In genomic region chr14:54233559-54234143, GRCm38 (mm10) we compare ENCODE assay signal across 10 mouse cellular contexts. TPM values are rescaled to one million over a fixed set of nuclear protein-coding genes. Genes with fewer than 3 reads are reported as not detected.
DNase-seq lines count a peak whose midpoint lies in the region; ATAC-seq and TF ChIP-seq lines count a peak whose summit lies in the region.
"Had no signal": no experiment of that assay in that cellular context is flagged by ENCODE, and none has a peak within 500 bp of the region (broad histone marks: within the 10 kb centered on the region; RNA-seq: fewer than 3 reads in every experiment).

No protein-coding gene starts in this region.

- no peak overlapping the region for H3K4me3 ChIP-seq in midbrain, embryonic 10.5 days
- no peak overlapping the region for H3K4me3 ChIP-seq in midbrain, postnatal 0 days (ENCODE audit: low read depth, low read length)
- no peak overlapping the region for H3K4me3 ChIP-seq in heart, postnatal 0 days (ENCODE audit: low read depth, low read length)
- H3K4me3 ChIP-seq in neural tube, embryonic 15.5 days (replicated peaks): no peak overlapping the region

- ATAC-seq in frontal cortex, adult (ENCODE audit: low TSS enrichment): peak; percentile 36
- no peak for ATAC-seq in midbrain, postnatal 0 days (ENCODE audit: low FRiP score)
- no peak; the same call in 1 of the 2 replicates for ATAC-seq in heart, postnatal 0 days (ENCODE audit: insufficient read depth, low read depth)
- ATAC-seq in neural tube, embryonic 15.5 days (ENCODE audit: low FRiP score): no peak

- peaks cover 24% of the 10 kb centered on the region for H3K36me3 ChIP-seq in midbrain, embryonic 10.5 days
- H3K36me3 ChIP-seq in midbrain, postnatal 0 days (ENCODE audit: insufficient read depth, low read length): peaks cover 4% of the 10 kb centered on the region; the same call in 1 of the 2 replicates
- peaks cover 4% of the 10 kb centered on the region; the same call in 1 of the 2 replicates for H3K36me3 ChIP-seq in heart, postnatal 0 days (replicated peaks; ENCODE audit: control insufficient read depth, insufficient read depth, low read length)
- H3K36me3 ChIP-seq in neural tube, embryonic 15.5 days: peaks cover 10% of the 10 kb centered on the region

- H3K27ac ChIP-seq in midbrain, embryonic 10.5 days (replicated peaks): 0 out of 2 replicates have a peak overlapping the region, but pooled peaks have one; percentile 19
- no peak overlapping the region for H3K27ac ChIP-seq in midbrain, postnatal 0 days (ENCODE audit: low read depth, low read length)
- H3K27ac ChIP-seq in heart, postnatal 0 days (ENCODE audit: low read depth): peak overlapping the region; percentile 82
- H3K27ac ChIP-seq in neural tube, embryonic 15.5 days (replicated peaks): peak overlapping the region; percentile 72

- no peaks in the 10 kb centered on the region for H3K9me3 ChIP-seq in midbrain, embryonic 10.5 days (replicated peaks)
- no peaks in the 10 kb centered on the region for H3K9me3 ChIP-seq in midbrain, postnatal 0 days (ENCODE audit: low read length)
- no peaks in the 10 kb centered on the region for H3K9me3 ChIP-seq in heart, postnatal 0 days (replicated peaks; ENCODE audit: control insufficient read depth, low read length)
- no peaks in the 10 kb centered on the region for H3K9me3 ChIP-seq in neural tube, embryonic 15.5 days (replicated peaks)

- TF ChIP-seq EP300 in heart, postnatal 0 days (IDR thresholded peaks at IDR 0.05; ENCODE audit: low read depth): no peak

- H3K4me1 ChIP-seq in midbrain, embryonic 10.5 days: peaks cover 21% of the 10 kb centered on the region
- peaks cover 6% of the 10 kb centered on the region; the same call in 1 of the 2 replicates for H3K4me1 ChIP-seq in midbrain, postnatal 0 days (ENCODE audit: insufficient read depth, low read length)
- H3K4me1 ChIP-seq in heart, postnatal 0 days (ENCODE audit: control insufficient read depth, insufficient read depth): peaks cover 21% of the 10 kb centered on the region
- peaks cover 48% of the 10 kb centered on the region for H3K4me1 ChIP-seq in neural tube, embryonic 15.5 days

- no peak for DNase-seq in frontal cortex, postnatal 14 days (ENCODE audit: low spot score in 2 of 2)
- no peak for DNase-seq in midbrain, embryonic 10.5 days (ENCODE audit: low spot score)
- no peak for DNase-seq in midbrain, postnatal 0 days (ENCODE audit: low spot score)
- no peak for DNase-seq in heart, postnatal 0 days (ENCODE audit: low spot score)
- DNase-seq in adrenal gland, postnatal 25 days: no peak
- DNase-seq in gastrocnemius, postnatal 4 days (ENCODE audit: low spot score in 2 of 2): no peak

- no peaks in the 10 kb centered on the region for H3K27me3 ChIP-seq in midbrain, embryonic 10.5 days (ENCODE audit: low read depth, poor library complexity, severe bottlenecking)
- no peaks in the 10 kb centered on the region for H3K27me3 ChIP-seq in midbrain, postnatal 0 days (ENCODE audit: insufficient read depth, low read length)
- H3K27me3 ChIP-seq in heart, postnatal 0 days (ENCODE audit: control insufficient read depth, insufficient read depth, low read length): no peaks in the 10 kb centered on the region
- no peaks in the 10 kb centered on the region for H3K27me3 ChIP-seq in neural tube, embryonic 15.5 days (replicated peaks)

- no peak overlapping the region for H3K4me2 ChIP-seq in midbrain, postnatal 0 days (ENCODE audit: low read depth, low read length, poor library complexity, severe bottlenecking)
- H3K4me2 ChIP-seq in heart, postnatal 0 days (ENCODE audit: low read depth, low read length): peak overlapping the region; percentile 32
- no peak overlapping the region for H3K4me2 ChIP-seq in neural tube, embryonic 15.5 days

- no peak overlapping the region for H3K9ac ChIP-seq in midbrain, postnatal 0 days (replicated peaks; ENCODE audit: low read length, poor library complexity, severe bottlenecking)
- no peak overlapping the region for H3K9ac ChIP-seq in heart, postnatal 0 days (replicated peaks; ENCODE audit: low read depth, low read length)
- H3K9ac ChIP-seq in neural tube, embryonic 15.5 days (replicated peaks): no peak overlapping the region

- TF ChIP-seq CTCF in midbrain, postnatal 0 days (IDR thresholded peaks at IDR 0.05): no peak
- no peak for TF ChIP-seq CTCF in heart, postnatal 0 days (IDR thresholded peaks at IDR 0.05; ENCODE audit: low read depth)

- 79% methylated on average over 16 of the region's 16 CpGs for WGBS in midbrain, embryonic 10.5 days
- 69% methylated on average over 16 of the region's 16 CpGs for WGBS in midbrain, postnatal 0 days
- 60% methylated on average over 16 of the region's 16 CpGs for WGBS in heart, postnatal 0 days
- 70% methylated on average over 16 of the region's 16 CpGs for WGBS in neural tube, embryonic 15.5 days

RNA-seq across cellular contexts. Expression of gene Dad1, which starts 20.3 kb away (rescaled TPM):
- 242 and 244 TPM in 2 replicates for polyA plus RNA-seq in midbrain, embryonic 10.5 days (2016; fragmentation: Nextera tagmentation; extraction: Ambion mirVana)
- total RNA-seq in midbrain, postnatal 0 days (2014; rRNA removed): 240 and 263 TPM in 2 replicates
- 374 and 394 TPM in 2 replicates for polyA plus RNA-seq in midbrain, postnatal 0 days (2015; fragmentation: Nextera tagmentation; extraction: Ambion mirVana)
- 267 and 313 TPM in 2 replicates for total RNA-seq in heart, postnatal 0 days (2014; rRNA removed; ENCODE audit: low replicate concordance)
- polyA plus RNA-seq in heart, postnatal 0 days (2015; fragmentation: Nextera tagmentation; extraction: Ambion mirVana): 389 and 395 TPM in 2 replicates
- polyA plus RNA-seq in neural tube, embryonic 15.5 days (2015; fragmentation: Nextera tagmentation; extraction: Ambion mirVana): 414 and 416 TPM in 2 replicates
- 310 and 330 TPM in 2 replicates for total RNA-seq in adrenal gland, postnatal 25 days (2021)
- total RNA-seq in gastrocnemius, postnatal 4 days (2021): 10 to 100 TPM; 89.9 to 92.3 TPM

RNA-seq across cellular contexts. Expression of gene Abhd4, which starts 20.3 kb away (rescaled TPM):
- 36.7 and 41.5 TPM in 2 replicates for polyA plus RNA-seq in midbrain, embryonic 10.5 days (2016; fragmentation: Nextera tagmentation; extraction: Ambion mirVana)
- total RNA-seq in midbrain, postnatal 0 days (2014; rRNA removed): 75.7 and 87.8 TPM in 2 replicates
- polyA plus RNA-seq in midbrain, postnatal 0 days (2015; fragmentation: Nextera tagmentation; extraction: Ambion mirVana): 56.4 and 67.6 TPM in 2 replicates
- 192 and 229 TPM in 2 replicates for total RNA-seq in heart, postnatal 0 days (2014; rRNA removed; ENCODE audit: low replicate concordance)
- 99.9 and 103 TPM in 2 replicates for polyA plus RNA-seq in heart, postnatal 0 days (2015; fragmentation: Nextera tagmentation; extraction: Ambion mirVana)
- 54.0 and 58.6 TPM in 2 replicates for polyA plus RNA-seq in neural tube, embryonic 15.5 days (2015; fragmentation: Nextera tagmentation; extraction: Ambion mirVana)
- 630 and 676 TPM in 2 replicates for total RNA-seq in adrenal gland, postnatal 25 days (2021)
- 10 to 100 TPM; 30.1 to 31.5 TPM for total RNA-seq in gastrocnemius, postnatal 4 days (2021)

RNA-seq across cellular contexts. Expression of gene Olfr49, which starts 51.1 kb away (rescaled TPM):
- not detected in 2 replicates for polyA plus RNA-seq in midbrain, embryonic 10.5 days (2016; fragmentation: Nextera tagmentation; extraction: Ambion mirVana)
- not detected in 2 replicates for total RNA-seq in midbrain, postnatal 0 days (2014; rRNA removed)
- not detected in 2 replicates for polyA plus RNA-seq in midbrain, postnatal 0 days (2015; fragmentation: Nextera tagmentation; extraction: Ambion mirVana)
- not detected in 2 replicates for total RNA-seq in heart, postnatal 0 days (2014; rRNA removed; ENCODE audit: low replicate concordance)
- not detected in 2 replicates for polyA plus RNA-seq in heart, postnatal 0 days (2015; fragmentation: Nextera tagmentation; extraction: Ambion mirVana)
- not detected in 2 replicates for polyA plus RNA-seq in neural tube, embryonic 15.5 days (2015; fragmentation: Nextera tagmentation; extraction: Ambion mirVana)
- 0.14 TPM in 1 of 2 replicates, not detected in the other for total RNA-seq in adrenal gland, postnatal 25 days (2021)
- total RNA-seq in gastrocnemius, postnatal 4 days (2021): not detected
- total RNA-seq: left cerebral cortex, postnatal 10 days had no signal
- polyA plus RNA-seq: C2C12 had no signal
